Mouse (Mus musculus) liver, adult 2 months (tissue): ENCODE results near the gene Gm42957.
"Not testable (repeated sequence)": the region's sequence is repeated elsewhere in the genome, so short reads cannot be mapped to it uniquely, and the experiment has no call there.

Experiments used
- CTCF ChIP-seq: fragments of 200-500 bp; IDR thresholded peaks from 2 replicates; pipeline ENCODE4 v1.5.1; 2011; ENCODE audit warnings: low read depth, low read length, control low read depth
- POLR2A ChIP-seq: fragments of 200-500 bp; IDR thresholded peaks from 2 replicates; pipeline ENCODE4 v1.6.1; 2011; ENCODE audit warnings: low read length, control low read depth; ENCODE audit not compliant: insufficient read depth; ENCODE audit errors: extremely low read depth

DNA sequence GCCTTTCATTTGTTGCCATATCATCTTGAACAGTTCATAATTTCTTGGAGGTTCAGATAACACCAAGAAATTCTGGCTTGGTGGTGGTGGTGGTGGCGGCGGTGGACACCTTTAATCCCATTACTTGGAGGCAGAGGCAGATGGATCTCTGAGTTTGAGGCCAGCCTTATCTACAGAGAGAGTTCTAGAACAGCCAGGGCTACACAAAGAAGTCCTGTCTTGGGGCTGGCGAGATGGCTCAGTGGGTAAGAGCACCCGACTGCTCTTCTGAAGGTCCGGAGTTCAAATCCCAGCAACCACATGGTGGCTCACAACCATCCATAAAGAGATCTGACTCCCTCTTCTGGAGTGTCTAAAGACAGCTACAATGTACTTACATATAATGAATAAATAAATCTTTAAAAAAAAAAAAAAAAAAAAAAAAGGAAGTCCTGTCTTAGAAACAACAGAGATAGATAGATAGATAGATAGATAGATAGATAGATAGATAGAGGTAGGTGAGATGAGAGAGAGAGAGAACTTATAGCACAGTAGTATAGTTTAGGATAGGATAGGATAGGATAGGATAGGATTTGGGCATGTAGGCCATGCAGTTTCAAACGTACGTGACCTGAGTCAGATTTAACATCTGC, 30.6 kb downstream of the Gm42957 start:
- not testable (repeated sequence) for TF ChIP-seq POLR2A, CTCF
